Mouse (Mus musculus): Measurements from ENCODE around the gene Bag3. TPM values are rescaled to one million over a fixed set of nuclear protein-coding genes. Genes with fewer than 3 reads are reported as not detected.
"Not testable (repeated sequence)": the region's sequence is repeated elsewhere in the genome, so short reads cannot be mapped to it uniquely, and the experiment has no call there.

The Bag3 gene
- polyA plus RNA-seq, 1 experiment from 2014 or later, result 4.5 TPM

- Histone ChIP-seq H3K4me2 (replicated peaks) (no peak overlapping the region), H3K27ac (no peak overlapping the region), H3K4me1 (peaks cover 4% of the 10 kb centered on the region; the same call in 1 of the 2 replicates), H3K9me3 (no peaks in the 10 kb centered on the region), H3K4me3 (no peak overlapping the region), H3K27me3 (replicated peaks) (no peaks in the 10 kb centered on the region), H3K36me3 (no peaks in the 10 kb centered on the region), H3K9ac (no peak overlapping the region)
- ATAC-seq (ENCODE audit: low FRiP score, low read depth), result no peak
- whole genome bisulfite sequencing, result 69% methylated on average over 3 of the region's 3 CpGs
Observed at GRCm38 (mm10) chr7:128551087-128551457, 27.7 kb downstream of the Bag3 start.

GRCm38 (mm10) chr7:128553105-128553705, 29.8 kb downstream of the Bag3 start:
- no peak overlapping the region for H3K9ac ChIP-seq
- 47% methylated on average over 3 of the region's 3 CpGs for WGBS
- ATAC-seq (ENCODE audit: low FRiP score, low read depth), result no peak

GRCm38 (mm10) chr7:128554502-128554901, 31.1 kb downstream of the Bag3 start:
- Histone ChIP-seq H3K9me3 (no peaks in the 10 kb centered on the region), H3K4me2 (replicated peaks) (no peak overlapping the region), H3K4me1 (peaks cover 4% of the 10 kb centered on the region; the same call in 1 of the 2 replicates), H3K27ac (no peak overlapping the region), H3K36me3 (no peaks in the 10 kb centered on the region), H3K4me3 (no peak overlapping the region), H3K27me3 (replicated peaks) (no peaks in the 10 kb centered on the region), H3K9ac (no peak overlapping the region)
- ATAC-seq (ENCODE audit: low FRiP score, low read depth), result no peak
- 88% methylated on average over 6 of the region's 6 CpGs for WGBS

More at GRCm38 (mm10) chr7:128553105-128553705, 29.8 kb downstream of the Bag3 start:
- no peaks in the 10 kb centered on the region for H3K27me3 ChIP-seq (replicated peaks)
- no peaks in the 10 kb centered on the region for H3K9me3 ChIP-seq
- H3K4me1 ChIP-seq, result peaks cover 4% of the 10 kb centered on the region; the same call in 1 of the 2 replicates
- no peak overlapping the region for H3K4me2 ChIP-seq (replicated peaks)
- H3K27ac ChIP-seq, result no peak overlapping the region
- H3K36me3 ChIP-seq, result no peaks in the 10 kb centered on the region
- H3K4me3 ChIP-seq, result no peak overlapping the region

GRCm38 (mm10) chr7:128555141-128555750, 31.8 kb downstream of the Bag3 start:
- H3K4me3 ChIP-seq, result no peak overlapping the region
- 83% methylated on average over 5 of the region's 5 CpGs for WGBS
- H3K4me1 ChIP-seq, result peaks cover 4% of the 10 kb centered on the region; the same call in 1 of the 2 replicates
- no peaks in the 10 kb centered on the region for H3K9me3 ChIP-seq
- no peak overlapping the region for H3K27ac ChIP-seq
- H3K4me2 ChIP-seq (replicated peaks), result no peak overlapping the region
- H3K9ac ChIP-seq, result no peak overlapping the region
- no peaks in the 10 kb centered on the region for H3K27me3 ChIP-seq (replicated peaks)
- ATAC-seq (ENCODE audit: low FRiP score, low read depth), result no peak
- no peaks in the 10 kb centered on the region for H3K36me3 ChIP-seq

GRCm38 (mm10) chr7:128556923-128557430, 33.6 kb downstream of the Bag3 start:
- no peak overlapping the region for H3K4me2 ChIP-seq (replicated peaks)
- no peak overlapping the region for H3K27ac ChIP-seq
- no peaks in the 10 kb centered on the region for H3K27me3 ChIP-seq (replicated peaks)
- 69% methylated on average over 1 of the region's 1 CpGs for WGBS
- H3K9ac ChIP-seq, result no peak overlapping the region
- ATAC-seq (ENCODE audit: low FRiP score, low read depth), result no peak
- H3K4me3 ChIP-seq, result no peak overlapping the region
- no peaks in the 10 kb centered on the region for H3K4me1 ChIP-seq
- H3K36me3 ChIP-seq, result no peaks in the 10 kb centered on the region
- no peaks in the 10 kb centered on the region for H3K9me3 ChIP-seq

GRCm38 (mm10) chr7:128563373-128563772, 40.0 kb downstream of the Bag3 start:
- Histone ChIP-seq H3K27me3 (replicated peaks) (no peaks in the 10 kb centered on the region), H3K27ac (no peak overlapping the region), H3K4me1 (no peaks in the 10 kb centered on the region), H3K36me3 (no peaks in the 10 kb centered on the region), H3K4me3 (no peak overlapping the region), H3K4me2 (replicated peaks) (no peak overlapping the region), H3K9ac (no peak overlapping the region), H3K9me3 (no peaks in the 10 kb centered on the region)
- ATAC-seq (ENCODE audit: low FRiP score, low read depth), result no peak
- WGBS, result 45% methylated on average over 4 of the region's 4 CpGs

GRCm38 (mm10) chr7:128566311-128566710, 42.9 kb downstream of the Bag3 start:
- H3K36me3 ChIP-seq, result no peaks in the 10 kb centered on the region
- H3K9ac ChIP-seq, result no peak overlapping the region
- H3K4me3 ChIP-seq, result no peak overlapping the region
- no peak overlapping the region for H3K27ac ChIP-seq
- H3K4me2 ChIP-seq (replicated peaks), result no peak overlapping the region
- no peak for ATAC-seq (ENCODE audit: low FRiP score, low read depth)
- no peaks in the 10 kb centered on the region for H3K9me3 ChIP-seq
- no peaks in the 10 kb centered on the region for H3K4me1 ChIP-seq
- no peaks in the 10 kb centered on the region for H3K27me3 ChIP-seq (replicated peaks)
- WGBS, result 85% methylated on average over 7 of the region's 7 CpGs

- Histone ChIP-seq H3K9me3 (no peaks in the 10 kb centered on the region), H3K27ac (no peak overlapping the region), H3K4me3 (no peak overlapping the region), H3K4me1 (no peaks in the 10 kb centered on the region), H3K27me3 (replicated peaks) (no peaks in the 10 kb centered on the region), H3K4me2 (replicated peaks) (no peak overlapping the region), H3K9ac (no peak overlapping the region), H3K36me3 (no peaks in the 10 kb centered on the region)
- 89% methylated on average over 8 of the region's 8 CpGs for WGBS
- ATAC-seq (ENCODE audit: low FRiP score, low read depth), result no peak
Observed at GRCm38 (mm10) chr7:128567561-128568244, 44.3 kb downstream of the Bag3 start.

GRCm38 (mm10) chr7:128569429-128569828, 46.0 kb downstream of the Bag3 start:
- not testable (repeated sequence) for H3K27me3 ChIP-seq (replicated peaks); H3K4me3 ChIP-seq; H3K4me2 ChIP-seq (replicated peaks); H3K9ac ChIP-seq; H3K4me1 ChIP-seq; H3K9me3 ChIP-seq; H3K36me3 ChIP-seq; H3K27ac ChIP-seq; ATAC-seq (ENCODE audit: low FRiP score, low read depth)
- WGBS, result 91% methylated on average over 2 of the region's 2 CpGs

- Histone ChIP-seq H3K9ac (no peak overlapping the region), H3K4me1 (no peaks in the 10 kb centered on the region), H3K27ac (no peak overlapping the region), H3K9me3 (no peaks in the 10 kb centered on the region), H3K4me3 (no peak overlapping the region), H3K27me3 (replicated peaks) (no peaks in the 10 kb centered on the region), H3K36me3 (no peaks in the 10 kb centered on the region), H3K4me2 (replicated peaks) (no peak overlapping the region)
- ATAC-seq (ENCODE audit: low FRiP score, low read depth), result no peak
- WGBS, result 92% methylated on average over 8 of the region's 8 CpGs
Observed at GRCm38 (mm10) chr7:128569987-128570656, 46.7 kb downstream of the Bag3 start.

- H3K9me3 ChIP-seq; H3K36me3 ChIP-seq; H3K4me1 ChIP-seq; H3K9ac ChIP-seq; H3K27me3 ChIP-seq (replicated peaks); H3K4me3 ChIP-seq; ATAC-seq (ENCODE audit: low FRiP score, low read depth); H3K4me2 ChIP-seq (replicated peaks); H3K27ac ChIP-seq: not testable (repeated sequence)
- 93% methylated on average over 7 of the region's 7 CpGs for WGBS
Observed at GRCm38 (mm10) chr7:128570657-128571056, 47.2 kb downstream of the Bag3 start.

- H3K4me3 ChIP-seq, result no peak overlapping the region
- ATAC-seq (ENCODE audit: low FRiP score, low read depth), result no peak
Observed at GRCm38 (mm10) chr7:128572030-128572429, 48.6 kb downstream of the Bag3 start.

More at GRCm38 (mm10) chr7:128572030-128572429, 48.6 kb downstream of the Bag3 start:
- no peak overlapping the region for H3K27ac ChIP-seq
- WGBS, result 51% methylated on average over 4 of the region's 4 CpGs
- H3K4me2 ChIP-seq (replicated peaks), result no peak overlapping the region
- no peak overlapping the region for H3K9ac ChIP-seq
- H3K27me3 ChIP-seq (replicated peaks), result no peaks in the 10 kb centered on the region
- H3K36me3 ChIP-seq, result no peaks in the 10 kb centered on the region
- no peaks in the 10 kb centered on the region for H3K4me1 ChIP-seq
- no peaks in the 10 kb centered on the region for H3K9me3 ChIP-seq
